Mouse (Mus musculus): ENCODE measurements around the gene Dach1.

DNA sequence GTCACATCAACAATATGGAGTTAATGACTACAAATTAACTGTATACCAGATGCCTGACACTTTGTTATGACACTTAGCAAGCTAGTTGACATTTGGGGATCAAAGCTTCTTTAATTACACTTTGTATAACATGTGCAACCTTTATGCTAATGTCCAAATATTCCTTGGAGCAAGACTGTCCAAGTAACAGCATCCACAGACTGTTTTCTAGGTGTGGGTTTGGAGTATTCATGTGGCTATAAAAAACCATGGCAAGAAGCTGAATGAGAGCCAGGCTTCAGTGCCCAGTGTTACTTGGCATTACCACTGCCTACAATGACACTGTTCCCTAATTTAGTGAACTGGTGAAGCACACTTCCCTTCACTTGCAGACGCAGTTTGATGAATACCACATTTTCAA is 46.5 kb downstream of the Dach1 start:
- TF ChIP-seq CTCF (IDR thresholded peaks at IDR 0.05; ENCODE audit: extremely low read depth, insufficient read depth, low read length): no peak
- no peak for TF ChIP-seq POLR2A (IDR thresholded peaks at IDR 0.05; ENCODE audit: extremely low read depth, insufficient read depth, low read length)
